Mouse (Mus musculus) kidney, adult 2 months (tissue): ENCODE measurements around the gene Smpdl3a.

Source experiments
- CTCF ChIP-seq: fragments of 200-500 bp; conservative IDR thresholded peaks from 2 replicates; pipeline ENCODE4 v1.5.1; 2011; ENCODE audit warnings: low read depth, mild to moderate bottlenecking, control low read depth, low read length, moderate library complexity, mixed read lengths; ENCODE audit not compliant: insufficient read depth, insufficient read length
- POLR2A ChIP-seq: fragments of 200-500 bp; IDR thresholded peaks from one replicate; pipeline ENCODE4 v1.6.1; 2011; ENCODE audit warnings: low read depth, low read length, control low read depth

- TF ChIP-seq POLR2A (no peak), CTCF (no peak)
Measured at GRCm38 (mm10) chr10:57815869-57816268, 21.7 kb downstream of the Smpdl3a start.
